Mouse (Mus musculus) small intestine, adult 2 months (tissue): ENCODE results near the gene Kbtbd3.

Source experiments
- CTCF ChIP-seq: fragments of 200-500 bp; IDR thresholded peaks from 2 replicates; pipeline ENCODE4 v1.5.1; 2012; ENCODE audit warnings: low read depth, mild to moderate bottlenecking, control low read depth, inconsistent platforms, low read length, moderate library complexity, mixed read lengths; ENCODE audit not compliant: insufficient replicate concordance, insufficient read length; ENCODE audit errors: extremely low read depth
- POLR2A ChIP-seq: fragments of 200-500 bp; IDR thresholded peaks from 2 replicates; pipeline ENCODE4 v1.6.1; 2012; ENCODE audit warnings: low read depth, mild to moderate bottlenecking, control low read depth, inconsistent platforms, low read length, moderate library complexity

DNA sequence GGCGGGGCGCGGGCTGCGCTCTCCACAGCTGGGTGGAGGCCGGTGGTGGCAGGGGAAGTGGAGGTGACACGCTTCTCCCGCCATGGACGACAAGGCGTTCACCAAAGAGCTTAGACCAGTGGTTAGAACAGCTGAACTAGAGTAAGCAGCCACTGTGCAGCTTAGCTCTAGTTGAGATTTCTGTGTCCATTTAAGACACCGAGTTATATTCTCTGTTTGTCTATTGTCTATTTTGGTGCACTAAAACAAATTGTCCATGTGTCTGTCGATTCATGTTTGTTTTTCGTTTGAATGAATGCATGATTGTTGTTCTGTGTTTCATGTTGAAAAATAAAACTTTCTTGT lies 48.9 kb upstream of the Kbtbd3 start:
- TF ChIP-seq POLR2A, result no peak
- TF ChIP-seq CTCF, result no peak
